Mouse (Mus musculus) layer of hippocampus, adult 11-12 months (tissue): ENCODE results near the gene Vps8.
A peak's percentile ranks its signal among the peaks of the same experiment; 100 is the strongest.

Experiments used
- DNase-seq: peaks from one replicate; pipeline ENCODE4 v3.0.0; 2022; ENCODE audit warnings: low spot score

The Vps8 gene

GRCm38 (mm10) chr16:21422645-21423545, at the start of gene Vps8:
Gene Vps8, plus strand, starts transcription at chr16:21423118.
- peak; percentile 92 for DNase-seq

GRCm38 (mm10) chr16:21373316-21373960, 49.5 kb upstream of the Vps8 start:
- DNase-seq = no peak

DNA sequence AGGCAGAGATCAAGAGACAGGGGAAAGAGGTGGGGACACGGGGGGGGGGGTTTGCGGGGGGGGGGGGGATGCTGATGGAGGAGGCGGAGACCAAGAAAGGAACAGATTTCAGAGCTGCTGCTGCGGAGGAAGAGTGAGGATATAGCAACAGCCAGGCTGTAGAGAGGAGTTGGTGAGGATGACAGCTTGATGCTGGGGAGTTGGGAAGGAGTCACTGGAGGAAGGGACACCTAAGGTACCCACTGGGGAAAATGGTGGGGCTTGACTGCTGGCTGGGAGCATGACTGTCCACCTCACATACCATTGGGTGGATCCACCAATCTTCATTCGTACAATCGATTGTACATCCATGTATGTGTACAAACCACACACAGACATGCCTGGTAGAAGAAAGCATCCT, 48.9 kb upstream of the Vps8 start:
- no peak for DNase-seq

GRCm38 (mm10) chr16:21375147-21375546, 47.8 kb upstream of the Vps8 start:
- no peak for DNase-seq

- no peak for DNase-seq
These were observed 46.6 kb upstream of the Vps8 start for GRCm38 (mm10) chr16:21376316-21376715.

- DNase-seq = no peak
These were observed 45.8 kb upstream of the Vps8 start for GRCm38 (mm10) chr16:21376949-21377604.

- no peak for DNase-seq
These were observed 45.3 kb upstream of the Vps8 start for GRCm38 (mm10) chr16:21377605-21377968.

DNA sequence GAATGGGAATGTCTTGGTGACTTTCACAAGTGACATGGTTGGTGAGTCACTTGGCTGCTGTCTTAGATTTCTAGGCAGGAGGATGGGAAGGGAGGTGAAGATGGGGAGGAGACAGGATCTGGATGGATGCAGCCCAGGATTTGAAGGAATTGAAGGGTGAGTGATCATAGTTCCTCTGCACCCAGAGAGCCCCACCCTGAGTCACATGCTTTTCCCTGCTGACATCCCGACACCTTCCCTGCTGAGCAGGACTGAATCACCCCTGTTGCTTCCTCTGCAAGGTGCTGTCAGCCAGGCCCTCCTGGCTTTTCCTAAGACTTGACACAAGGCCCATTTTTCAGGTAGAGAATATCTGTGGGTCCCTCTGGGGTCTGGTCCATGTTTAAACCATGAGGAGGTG, 41.4 kb upstream of the Vps8 start:
- DNase-seq = no peak

GRCm38 (mm10) chr16:21382152-21382911, 40.6 kb upstream of the Vps8 start:
- DNase-seq = no peak

DNA sequence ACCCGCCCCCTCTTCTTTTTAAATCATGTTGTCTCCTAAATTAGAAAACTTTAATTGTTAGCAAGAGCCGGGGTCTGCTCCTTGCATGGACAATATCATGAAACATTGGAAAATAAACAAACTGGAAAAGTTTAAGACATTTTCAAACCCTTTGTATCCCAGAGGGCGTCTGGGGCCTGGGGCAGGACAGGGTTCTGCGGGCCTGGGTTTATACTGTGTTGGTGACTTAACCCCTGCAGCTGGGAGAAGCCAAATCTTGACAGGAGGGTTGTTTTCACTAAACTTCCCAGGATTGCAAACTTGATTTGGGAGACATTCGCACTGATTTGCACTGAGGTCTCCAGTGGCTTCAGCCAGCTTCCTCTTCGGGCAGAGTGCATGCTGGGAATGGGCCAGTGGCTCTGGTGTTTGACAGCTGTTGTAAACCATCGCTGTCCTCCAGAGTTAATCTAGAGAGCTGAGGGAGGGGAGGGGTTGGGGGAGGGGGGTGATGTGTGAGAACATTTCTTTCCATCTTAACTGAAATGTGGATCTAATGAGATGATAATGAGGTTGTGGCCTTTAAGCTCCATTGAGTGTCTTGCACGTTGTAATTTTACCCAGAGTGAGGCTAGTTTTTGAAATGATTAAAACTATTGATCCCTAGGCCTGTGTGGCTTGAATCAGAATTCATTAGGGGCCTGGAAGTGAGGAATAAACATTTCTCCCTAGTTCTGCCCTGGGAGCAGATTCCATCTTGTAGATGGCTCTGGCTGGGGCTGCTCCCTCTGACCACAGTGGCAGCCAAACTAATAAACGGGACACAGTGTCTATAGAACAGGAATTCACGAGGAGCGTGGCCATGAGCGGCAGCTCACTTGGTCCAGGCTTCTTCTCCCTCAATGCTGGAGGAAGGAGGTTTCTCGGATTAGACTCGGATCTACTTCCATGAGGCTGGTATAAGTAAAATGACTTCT, 36.7 kb upstream of the Vps8 start:
- DNase-seq = no peak

GRCm38 (mm10) chr16:21389316-21389715, 33.6 kb upstream of the Vps8 start:
- no peak for DNase-seq

- no peak for DNase-seq
These were observed 32.2 kb upstream of the Vps8 start for GRCm38 (mm10) chr16:21390744-21391143.

GRCm38 (mm10) chr16:21392099-21392498, 30.8 kb upstream of the Vps8 start:
- no peak for DNase-seq

GRCm38 (mm10) chr16:21392517-21393112, 30.3 kb upstream of the Vps8 start:
- peak; percentile 94 for DNase-seq

GRCm38 (mm10) chr16:21395546-21395945, 27.4 kb upstream of the Vps8 start:
- DNase-seq = no peak

DNA sequence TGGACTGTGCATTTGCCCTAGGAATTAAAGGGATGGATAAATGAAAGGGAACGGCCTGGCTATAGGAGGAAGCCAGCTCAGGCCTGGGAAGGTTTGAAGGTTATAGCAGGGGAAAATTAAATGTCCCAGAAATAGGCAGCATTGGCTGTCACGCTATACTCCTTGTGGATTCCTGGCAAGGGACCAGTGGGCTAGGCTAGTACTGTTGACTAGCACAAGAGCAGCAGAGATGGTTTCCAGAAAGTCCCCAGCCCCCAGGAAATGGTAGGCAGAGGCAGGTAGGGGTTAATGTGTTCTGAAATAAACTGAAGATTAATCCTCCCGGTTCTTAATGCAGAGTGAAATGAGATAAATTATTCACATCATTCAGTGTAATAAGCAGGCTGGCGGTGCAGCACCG, 25.2 kb upstream of the Vps8 start:
- DNase-seq = no peak

DNA sequence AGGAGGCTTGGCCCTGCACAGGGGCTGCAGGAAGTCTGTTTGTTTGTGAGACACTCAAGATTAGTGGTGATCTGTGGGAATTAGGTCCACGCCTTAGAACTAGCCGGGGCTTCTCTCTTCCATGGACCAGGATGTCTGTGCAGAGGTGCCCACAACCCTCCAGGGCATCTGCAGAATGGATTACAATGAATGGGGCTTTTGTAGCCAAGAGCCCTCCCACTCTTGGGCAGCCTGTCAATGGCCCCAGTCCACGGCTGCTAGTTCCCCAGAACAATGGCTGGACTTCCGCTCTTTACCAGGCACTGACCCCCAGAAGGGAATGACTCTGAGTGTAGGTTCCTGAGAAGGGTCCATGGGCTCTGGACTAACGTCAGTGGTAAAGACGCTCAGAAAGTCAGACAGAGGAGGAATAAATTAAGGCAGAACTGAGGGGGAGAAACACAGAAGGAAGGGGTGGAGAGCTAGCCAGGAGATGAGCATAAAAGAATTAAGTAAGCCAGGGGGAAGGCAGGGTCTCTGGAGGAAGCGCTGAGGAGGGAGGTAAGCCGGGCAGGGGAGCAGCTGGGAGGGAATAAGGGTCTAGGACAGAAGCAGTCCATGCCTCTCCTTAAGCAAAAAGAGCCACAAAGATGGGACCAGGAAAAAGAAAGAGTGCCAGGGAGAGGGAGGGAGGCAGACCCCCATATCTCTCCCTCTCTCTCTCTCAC, 24.4 kb upstream of the Vps8 start:
- DNase-seq = no peak

GRCm38 (mm10) chr16:21399942-21400341, 23.0 kb upstream of the Vps8 start:
- DNase-seq = no peak

DNA sequence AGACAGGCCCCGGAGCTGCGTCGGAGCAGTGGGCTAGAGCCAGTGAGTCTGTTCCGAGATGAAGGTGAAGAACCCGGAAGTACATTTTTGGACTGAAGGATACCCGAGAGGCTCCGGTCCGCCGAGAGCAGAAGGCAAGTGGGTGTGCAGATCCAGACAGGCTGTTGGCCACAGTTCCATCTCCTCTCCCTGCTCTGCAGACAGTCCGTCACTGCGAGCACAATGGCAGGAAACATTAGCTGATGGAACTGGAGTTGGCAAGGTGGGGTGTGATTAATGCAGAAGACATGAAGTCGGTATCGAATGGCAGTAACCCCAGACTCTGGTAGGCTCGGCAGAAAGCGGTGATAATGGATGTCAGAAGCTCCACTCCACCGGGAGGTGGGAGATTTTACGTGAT, 20.9 kb upstream of the Vps8 start:
- peak; percentile 43 for DNase-seq

DNA sequence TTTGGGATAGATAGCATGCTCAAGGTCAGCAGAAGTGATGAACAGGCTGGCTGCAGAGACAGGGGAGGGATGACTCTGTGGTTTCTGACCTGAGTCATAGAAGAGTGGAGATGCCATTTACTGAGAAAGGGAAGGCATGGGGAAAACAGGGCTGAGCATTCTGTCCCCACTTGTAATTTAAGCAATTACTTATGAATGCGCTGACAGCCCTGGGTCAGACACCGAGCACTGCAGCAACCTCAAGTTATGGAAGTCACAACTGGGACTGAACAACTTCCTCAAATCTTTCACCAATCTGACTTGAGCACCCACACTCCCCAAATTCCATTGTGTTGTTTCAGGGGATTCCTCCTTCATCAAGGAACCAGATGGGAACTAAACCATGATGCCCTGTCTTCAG, 19.5 kb upstream of the Vps8 start:
- DNase-seq = no peak
